Mouse (Mus musculus) G1E (cell line): Measurements from ENCODE around the gene Aak1. TPM values are rescaled to one million over a fixed set of nuclear protein-coding genes. Genes with fewer than 3 reads are reported as not detected.

Experiments
- ATAC-seq: 2 replicates; pipeline ENCODE4 v1.8.0; 2016; ENCODE audit warnings: mild to moderate bottlenecking; ENCODE audit not compliant: insufficient number of reproducible peaks, poor library complexity, low FRiP score, severe bottlenecking; ENCODE audit errors: extremely low read depth
- DNase-seq: peaks from one replicate; pipeline ENCODE4 v3.0.0; 2012; ENCODE audit warnings: low spot score
- H3K27me3 ChIP-seq: 2 replicates; pipeline ENCODE4 v1.6.1; 2012; ENCODE audit warnings: mild to moderate bottlenecking, low read length, inconsistent platforms; ENCODE audit not compliant: insufficient read depth
- H3K36me3 ChIP-seq: replicated peaks from 2 replicates; pipeline ENCODE3; 2012; ENCODE audit warnings: mild to moderate bottlenecking, inconsistent platforms
- H3K4me1 ChIP-seq: 2 replicates; pipeline ENCODE4 v1.6.1; 2012; ENCODE audit warnings: low read depth, low read length, inconsistent platforms, mixed read lengths; ENCODE audit not compliant: insufficient read depth
- H3K4me3 ChIP-seq: 2 replicates; pipeline ENCODE4 v1.5.1; 2012; ENCODE audit warnings: low read depth, mild to moderate bottlenecking, inconsistent platforms, low read length, moderate library complexity, mixed read lengths
- H3K9me3 ChIP-seq: replicated peaks from 2 replicates; pipeline ENCODE4 v1.6.1; 2012; ENCODE audit warnings: inconsistent platforms
- CTCF ChIP-seq: IDR thresholded peaks from 2 replicates; pipeline ENCODE4 v1.5.1; 2012; ENCODE audit warnings: low read depth, low read length, inconsistent platforms, mixed read lengths
- GATA1 ChIP-seq: IDR thresholded peaks from 2 replicates; pipeline ENCODE4 v1.6.1; 2012; ENCODE audit warnings: borderline replicate concordance, low read length, inconsistent platforms, mixed read lengths
- GATA2 ChIP-seq: IDR thresholded peaks from 2 replicates; pipeline ENCODE4 v1.6.1; 2012; ENCODE audit warnings: low read depth, low read length, inconsistent platforms, borderline replicate concordance
- POLR2AphosphoS5 ChIP-seq: IDR thresholded peaks from 2 replicates; pipeline ENCODE4 v1.6.1; 2012; ENCODE audit warnings: low read depth, low read length, inconsistent platforms; ENCODE audit not compliant: insufficient replicate concordance
- TAL1 ChIP-seq: conservative IDR thresholded peaks from 2 replicates; pipeline ENCODE4 v1.6.1; 2012; ENCODE audit warnings: low read depth, low read length, inconsistent platforms, mixed read lengths
- polyA plus RNA-seq: library from polyadenylated mRNA; stranded (reverse); fragments of >175 nt; gene quantifications from 2 replicates; pipeline ENCODE4 v1.2.3, GENCODE M21; 2012
- total RNA-seq, 2 experiments: library from RNA; stranded (forward) in 1 of 2; stranded (reverse) in 1 of 2; fragments of 200-1000 nt in 1 of 2; fragments of >200 nt in 1 of 2; fragmentation: Nextera tagmentation in 1 of 2; gene quantifications; 2 replicates each; pipeline ENCODE4 v1.2.3; 2014 to 2017

Gene Aak1
- total and polyA plus RNA-seq, 3 experiments, result 14.6 to 181 (median 41.0) TPM

DNA sequence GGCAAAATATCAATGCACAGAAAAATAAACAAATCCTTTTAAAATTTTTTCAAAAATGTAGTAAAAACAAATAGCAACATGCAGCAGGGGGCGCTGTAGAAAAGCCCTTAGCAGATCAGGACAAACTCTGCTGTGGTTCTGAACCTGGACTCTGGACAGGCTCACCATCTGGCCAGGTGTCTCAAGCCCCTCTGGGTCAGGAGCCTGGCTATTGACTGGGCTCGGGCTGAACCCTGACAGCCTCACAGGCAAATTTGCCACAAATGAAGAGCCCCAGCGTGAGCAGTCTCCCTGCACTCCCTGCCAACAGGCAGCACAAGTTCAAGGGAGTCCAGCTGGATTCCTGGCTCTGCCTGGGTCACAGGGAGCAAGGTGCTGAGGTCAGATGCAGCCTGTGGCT lies 36.0 kb upstream of the Aak1 start:
- DNase-seq (no peak), ATAC-seq (no peak)
- H3K4me3 ChIP-seq, result no peak overlapping the region
- TF ChIP-seq CTCF (no peak), GATA2 (no peak), TAL1 (no peak), GATA1 (no peak), POLR2AphosphoS5 (no peak)
- H3K36me3 ChIP-seq, result no peaks in the 10 kb centered on the region
- H3K4me1 ChIP-seq, result peaks cover 2% of the 10 kb centered on the region; the same call in 1 of the 2 replicates
- H3K27me3 ChIP-seq, result peaks cover 18% of the 10 kb centered on the region
- H3K9me3 ChIP-seq, result no peaks in the 10 kb centered on the region

GRCm38 (mm10) chr6:86814926-86815325 lies 34.4 kb upstream of the Aak1 start:
- peaks cover 2% of the 10 kb centered on the region; the same call in 1 of the 2 replicates for H3K4me1 ChIP-seq
- ATAC-seq (no peak), DNase-seq (no peak)
- H3K27me3 ChIP-seq, result peaks cover 21% of the 10 kb centered on the region
- H3K4me3 ChIP-seq, result no peak overlapping the region
- H3K9me3 ChIP-seq, result no peaks in the 10 kb centered on the region
- TF ChIP-seq POLR2AphosphoS5, result no peak
- TF ChIP-seq TAL1, result no peak
- TF ChIP-seq CTCF, result no peak
- TF ChIP-seq GATA2, result no peak
- no peak for TF ChIP-seq GATA1
- no peaks in the 10 kb centered on the region for H3K36me3 ChIP-seq

DNA sequence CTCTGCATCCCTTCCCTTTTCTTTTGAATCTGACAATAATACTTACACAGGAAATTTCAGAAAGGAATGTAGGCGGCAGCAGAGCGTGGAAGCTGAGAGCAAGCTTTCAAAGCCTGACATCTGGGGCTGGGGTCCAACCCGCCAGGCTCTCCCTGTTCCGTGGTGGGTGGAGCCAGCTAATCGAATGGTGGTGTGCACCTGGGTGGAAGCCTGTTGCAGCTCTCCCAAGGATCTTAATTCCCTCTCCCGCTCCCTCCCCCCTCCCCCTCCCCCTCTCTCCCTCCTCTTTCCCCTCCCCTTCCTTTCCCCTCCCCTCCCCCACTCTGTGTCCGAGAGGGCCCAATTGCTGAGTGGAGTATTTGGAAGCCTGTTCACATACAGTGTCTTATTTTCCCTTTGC lies 33.9 kb upstream of the Aak1 start:
- no peak for DNase-seq
- Histone ChIP-seq H3K4me1 (peaks cover 2% of the 10 kb centered on the region; the same call in 1 of the 2 replicates), H3K36me3 (no peaks in the 10 kb centered on the region), H3K27me3 (peaks cover 20% of the 10 kb centered on the region), H3K4me3 (no peak overlapping the region), H3K9me3 (no peaks in the 10 kb centered on the region)
- no peak for TF ChIP-seq POLR2AphosphoS5
- no peak for TF ChIP-seq GATA2
- TF ChIP-seq GATA1, result no peak
- ATAC-seq, result no peak

- Histone ChIP-seq H3K27me3 (peaks cover 16% of the 10 kb centered on the region), H3K4me3 (no peak overlapping the region), H3K36me3 (no peaks in the 10 kb centered on the region), H3K9me3 (no peaks in the 10 kb centered on the region), H3K4me1 (peaks cover 2% of the 10 kb centered on the region; the same call in 1 of the 2 replicates)
- TF ChIP-seq CTCF (0 out of 2 replicates have a peak, but pooled peaks have one; percentile 48), GATA2 (no peak)
- ATAC-seq (no peak), DNase-seq (no peak)
Measured at GRCm38 (mm10) chr6:86816586-86816985, 32.7 kb upstream of the Aak1 start.

DNA sequence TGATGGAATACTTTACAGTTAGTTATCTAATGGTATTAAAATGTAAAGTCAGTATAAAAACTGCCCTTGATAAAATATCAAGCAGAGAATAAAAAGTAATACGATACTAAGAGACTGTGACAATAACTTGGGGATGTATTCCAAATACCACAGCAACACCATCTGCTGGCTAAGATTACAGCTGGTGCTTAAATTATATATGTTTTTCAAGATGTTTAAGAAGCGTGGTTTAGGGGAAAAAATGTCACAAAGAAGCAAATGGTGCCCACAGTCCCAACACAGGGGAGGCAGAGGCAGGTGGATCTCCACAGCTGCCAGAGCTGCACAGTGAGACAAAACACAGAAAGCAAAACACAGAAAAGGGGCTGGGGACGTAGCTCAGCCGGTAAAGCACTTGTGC lies 30.4 kb upstream of the Aak1 start:
- ATAC-seq, result no peak
- DNase-seq, result no peak
- H3K27me3 ChIP-seq, result peaks cover 26% of the 10 kb centered on the region
- H3K4me3 ChIP-seq, result no peak overlapping the region
- TF ChIP-seq GATA2 (no peak), GATA1 (no peak), CTCF (no peak), POLR2AphosphoS5 (no peak), TAL1 (no peak)
- peaks cover 16% of the 10 kb centered on the region for H3K4me1 ChIP-seq
- no peaks in the 10 kb centered on the region for H3K9me3 ChIP-seq
- H3K36me3 ChIP-seq, result no peaks in the 10 kb centered on the region

DNA sequence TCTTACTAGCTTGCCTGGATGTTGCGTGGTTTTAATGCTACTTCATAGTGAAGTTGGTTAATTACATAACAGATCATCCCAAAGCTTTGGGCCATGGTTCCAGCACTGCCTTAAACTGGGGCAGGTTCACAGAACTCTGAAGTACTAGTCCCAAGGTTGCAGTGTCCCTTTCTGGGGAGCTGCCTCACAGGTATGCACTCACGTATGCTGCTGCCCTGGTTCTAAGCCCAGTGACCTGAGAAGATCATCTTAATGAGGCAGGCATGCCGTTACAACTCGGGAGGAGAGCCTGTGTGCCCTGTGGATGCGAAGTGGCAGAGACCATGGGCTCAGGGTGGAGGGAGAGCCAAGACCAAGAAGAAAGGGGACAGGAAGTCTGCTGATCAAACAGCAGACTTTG lies 29.4 kb upstream of the Aak1 start:
- no peak for DNase-seq
- ATAC-seq, result no peak
- Histone ChIP-seq H3K4me1 (peaks cover 16% of the 10 kb centered on the region), H3K9me3 (no peaks in the 10 kb centered on the region), H3K4me3 (no peak overlapping the region), H3K27me3 (peaks cover 34% of the 10 kb centered on the region), H3K36me3 (no peaks in the 10 kb centered on the region)
- TF ChIP-seq GATA1 (no peak), POLR2AphosphoS5 (no peak), GATA2 (no peak), CTCF (no peak), TAL1 (no peak)

DNA sequence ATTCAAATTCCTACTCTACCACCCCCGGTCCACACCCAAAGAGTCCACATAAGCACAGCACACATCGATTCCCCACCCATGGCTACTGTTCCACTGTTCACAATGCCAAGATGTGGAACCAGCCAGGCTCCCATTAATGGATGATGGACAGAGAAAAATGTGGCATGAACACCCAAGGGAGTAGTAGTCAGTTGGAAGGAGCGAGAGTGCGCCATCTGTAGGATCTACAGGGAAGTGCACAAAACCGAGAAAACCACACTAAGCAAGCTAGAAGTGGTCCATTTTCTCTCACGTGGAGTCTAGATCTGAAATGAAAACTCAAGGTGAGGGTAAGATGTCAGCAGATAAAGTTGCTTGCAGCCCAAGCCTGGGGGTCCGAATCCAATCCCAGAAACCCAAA lies 28.6 kb upstream of the Aak1 start:
- no peak for ATAC-seq
- Histone ChIP-seq H3K9me3 (no peaks in the 10 kb centered on the region), H3K4me1 (peaks cover 16% of the 10 kb centered on the region), H3K27me3 (peaks cover 36% of the 10 kb centered on the region), H3K4me3 (no peak overlapping the region), H3K36me3 (no peaks in the 10 kb centered on the region)
- DNase-seq, result peak; percentile 20
- peak; percentile 89 for TF ChIP-seq CTCF
- TF ChIP-seq GATA2, result no peak
- TF ChIP-seq GATA1, result no peak
- no peak for TF ChIP-seq POLR2AphosphoS5
- no peak for TF ChIP-seq TAL1
